Mouse (Mus musculus) thymus, adult 2 months (tissue): ENCODE results near the gene Wdsub1.

ENCODE experiments used
- CTCF ChIP-seq: fragments of 200-500 bp; IDR thresholded peaks from 2 replicates; pipeline ENCODE4 v1.5.1; 2012; ENCODE audit warnings: mild to moderate bottlenecking, control low read depth, low read length, moderate library complexity, borderline replicate concordance; ENCODE audit not compliant: control insufficient read depth, poor library complexity, insufficient read depth; ENCODE audit errors: extremely low read depth
- POLR2A ChIP-seq: fragments of 200-500 bp; IDR thresholded peaks from 2 replicates; pipeline ENCODE4 v1.6.1; 2012; ENCODE audit warnings: mild to moderate bottlenecking, low read length, control low read depth, moderate library complexity; ENCODE audit not compliant: control insufficient read depth, poor library complexity, insufficient read depth; ENCODE audit errors: extremely low read depth

GRCm38 (mm10) chr2:59898105-59898504 is 15.7 kb upstream of the Wdsub1 start:
- TF ChIP-seq POLR2A: no peak
- no peak for TF ChIP-seq CTCF
